Mouse (Mus musculus): Measurements from ENCODE around the gene Pelo. TPM values are rescaled to one million over a fixed set of nuclear protein-coding genes. Genes with fewer than 3 reads are reported as not detected.

The Pelo gene
- polyA plus RNA-seq, 1 experiment from 2014 or later = 6.7 TPM

- Histone ChIP-seq H3K4me2 (ENCODE audit: low read length) (peak overlapping the region; percentile 84), H3K9me3 (ENCODE audit: control insufficient read depth, low read length) (no peaks in the 10 kb centered on the region), H3K27me3 (replicated peaks; ENCODE audit: control insufficient read depth, insufficient read depth, low read length) (peaks cover 12% of the 10 kb centered on the region), H3K4me1 (ENCODE audit: control insufficient read depth, insufficient read depth, low read depth, low read length) (peaks cover 7% of the 10 kb centered on the region), H3K9ac (ENCODE audit: low read depth, low read length) (no peak overlapping the region), H3K27ac (ENCODE audit: low read depth, low read length) (no peak overlapping the region), H3K4me3 (ENCODE audit: low read length) (peak overlapping the region; percentile 56), H3K36me3 (ENCODE audit: control insufficient read depth, insufficient read depth, low read length) (no peaks in the 10 kb centered on the region)
- no peak for ATAC-seq
- WGBS = 34% methylated on average over 11 of the region's 11 CpGs
Observed at GRCm38 (mm10) chr13:115100381-115101177, 10.6 kb upstream of the Pelo start.

GRCm38 (mm10) chr13:115099381-115099780 is 9.4 kb upstream of the Pelo start:
- no peaks in the 10 kb centered on the region for H3K36me3 ChIP-seq (ENCODE audit: control insufficient read depth, insufficient read depth, low read length)
- no peak overlapping the region for H3K4me3 ChIP-seq (ENCODE audit: low read length)
- H3K27me3 ChIP-seq (replicated peaks; ENCODE audit: control insufficient read depth, insufficient read depth, low read length) = peaks cover 12% of the 10 kb centered on the region
- H3K4me2 ChIP-seq (ENCODE audit: low read length) = no peak overlapping the region
- peaks cover 7% of the 10 kb centered on the region for H3K4me1 ChIP-seq (ENCODE audit: control insufficient read depth, insufficient read depth, low read depth, low read length)
- no peak overlapping the region for H3K9ac ChIP-seq (ENCODE audit: low read depth, low read length)
- no peaks in the 10 kb centered on the region for H3K9me3 ChIP-seq (ENCODE audit: control insufficient read depth, low read length)
- no peak overlapping the region for H3K27ac ChIP-seq (ENCODE audit: low read depth, low read length)
- 89% methylated on average over 9 of the region's 9 CpGs for WGBS
- no peak for ATAC-seq

DNA sequence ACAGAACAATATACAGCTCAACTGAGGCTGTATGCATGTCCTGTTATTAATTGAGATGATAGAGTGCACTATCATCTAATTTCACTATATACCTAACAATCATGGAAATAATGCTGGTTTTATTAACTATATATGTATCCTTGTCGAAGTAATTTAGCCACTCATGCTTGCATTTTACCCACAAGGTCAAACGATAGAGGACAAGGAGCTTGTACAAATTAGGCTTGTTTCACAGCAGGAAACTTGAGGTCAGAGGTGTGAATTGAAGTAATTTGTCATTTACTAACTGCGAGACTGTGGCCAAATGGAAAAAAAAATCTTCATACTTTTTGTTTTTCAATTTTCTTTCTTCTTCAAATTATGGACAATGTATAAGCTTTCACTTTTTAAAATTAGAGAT is 8.2 kb upstream of the Pelo start:
- 81% methylated on average over 3 of the region's 3 CpGs for WGBS
- Histone ChIP-seq H3K4me3 (ENCODE audit: low read length) (no peak overlapping the region), H3K27ac (ENCODE audit: low read depth, low read length) (no peak overlapping the region), H3K27me3 (replicated peaks; ENCODE audit: control insufficient read depth, insufficient read depth, low read length) (peaks cover 10% of the 10 kb centered on the region), H3K9ac (ENCODE audit: low read depth, low read length) (no peak overlapping the region), H3K4me1 (ENCODE audit: control insufficient read depth, insufficient read depth, low read depth, low read length) (peaks cover 7% of the 10 kb centered on the region), H3K4me2 (ENCODE audit: low read length) (no peak overlapping the region), H3K9me3 (ENCODE audit: control insufficient read depth, low read length) (no peaks in the 10 kb centered on the region), H3K36me3 (ENCODE audit: control insufficient read depth, insufficient read depth, low read length) (no peaks in the 10 kb centered on the region)
- no peak for ATAC-seq

DNA sequence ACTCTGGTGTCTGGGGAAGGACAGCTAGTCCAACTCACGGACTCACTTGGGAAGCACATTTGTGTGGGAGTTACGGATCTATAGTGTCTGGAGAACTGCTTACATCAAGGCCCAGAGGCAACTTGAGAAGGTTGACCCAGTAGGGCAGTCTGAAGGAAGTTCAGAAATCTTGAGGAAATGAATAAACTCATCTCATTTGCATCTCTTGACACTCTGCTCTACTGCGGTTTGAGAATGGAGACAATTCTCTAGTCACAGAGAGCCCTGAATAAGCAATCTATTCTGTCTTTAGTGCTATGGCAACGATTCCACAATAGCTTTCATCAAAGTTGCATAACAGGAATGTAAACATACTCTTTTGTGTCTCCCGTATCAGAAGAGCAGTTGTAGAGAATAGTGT is 7.0 kb upstream of the Pelo start:
- 35% methylated on average over 5 of the region's 5 CpGs for WGBS
- Histone ChIP-seq H3K4me1 (ENCODE audit: control insufficient read depth, insufficient read depth, low read depth, low read length) (peaks cover 5% of the 10 kb centered on the region; the same call in 1 of the 2 replicates), H3K9ac (ENCODE audit: low read depth, low read length) (no peak overlapping the region), H3K4me3 (ENCODE audit: low read length) (no peak overlapping the region), H3K4me2 (ENCODE audit: low read length) (no peak overlapping the region), H3K27ac (ENCODE audit: low read depth, low read length) (no peak overlapping the region), H3K36me3 (ENCODE audit: control insufficient read depth, insufficient read depth, low read length) (no peaks in the 10 kb centered on the region), H3K27me3 (replicated peaks; ENCODE audit: control insufficient read depth, insufficient read depth, low read length) (peaks cover 10% of the 10 kb centered on the region), H3K9me3 (ENCODE audit: control insufficient read depth, low read length) (no peaks in the 10 kb centered on the region)
- ATAC-seq = no peak

- Histone ChIP-seq H3K9ac (ENCODE audit: low read depth, low read length) (no peak overlapping the region), H3K27ac (ENCODE audit: low read depth, low read length) (no peak overlapping the region), H3K4me3 (ENCODE audit: low read length) (no peak overlapping the region), H3K4me1 (ENCODE audit: control insufficient read depth, insufficient read depth, low read depth, low read length) (peaks cover 2% of the 10 kb centered on the region; the same call in 1 of the 2 replicates), H3K9me3 (ENCODE audit: control insufficient read depth, low read length) (no peaks in the 10 kb centered on the region), H3K4me2 (ENCODE audit: low read length) (no peak overlapping the region), H3K27me3 (replicated peaks; ENCODE audit: control insufficient read depth, insufficient read depth, low read length) (peaks cover 10% of the 10 kb centered on the region), H3K36me3 (ENCODE audit: control insufficient read depth, insufficient read depth, low read length) (no peaks in the 10 kb centered on the region)
- ATAC-seq = no peak
- WGBS = 56% methylated on average over 2 of the region's 2 CpGs
Observed at GRCm38 (mm10) chr13:115096216-115096615, 6.2 kb upstream of the Pelo start.

DNA sequence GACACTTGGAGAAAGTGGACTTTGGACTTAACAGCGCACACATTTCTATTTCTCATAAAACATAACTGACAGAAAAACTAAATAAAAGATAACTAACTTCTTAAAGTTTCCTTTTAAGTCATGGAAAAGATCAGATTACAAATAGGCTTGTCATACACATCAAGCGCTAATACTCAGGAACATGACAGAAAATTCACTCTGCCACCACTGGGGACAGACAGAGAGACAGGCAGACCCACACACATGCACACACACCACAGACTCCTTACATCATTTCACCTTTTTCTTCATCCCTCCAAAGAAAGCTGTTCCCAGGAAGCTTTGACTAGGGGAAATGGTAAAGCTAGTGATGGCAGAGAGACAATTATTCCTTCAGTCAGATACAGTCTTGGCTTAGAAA is 5.4 kb upstream of the Pelo start:
- Histone ChIP-seq H3K36me3 (ENCODE audit: control insufficient read depth, insufficient read depth, low read length) (no peaks in the 10 kb centered on the region), H3K27me3 (replicated peaks; ENCODE audit: control insufficient read depth, insufficient read depth, low read length) (peaks cover 9% of the 10 kb centered on the region), H3K4me2 (ENCODE audit: low read length) (no peak overlapping the region), H3K4me3 (ENCODE audit: low read length) (no peak overlapping the region), H3K9ac (ENCODE audit: low read depth, low read length) (no peak overlapping the region), H3K4me1 (ENCODE audit: control insufficient read depth, insufficient read depth, low read depth, low read length) (peaks cover 6% of the 10 kb centered on the region), H3K9me3 (ENCODE audit: control insufficient read depth, low read length) (no peaks in the 10 kb centered on the region), H3K27ac (ENCODE audit: low read depth, low read length) (no peak overlapping the region)
- WGBS = 99% methylated on average over 2 of the region's 2 CpGs
- no peak for ATAC-seq

DNA sequence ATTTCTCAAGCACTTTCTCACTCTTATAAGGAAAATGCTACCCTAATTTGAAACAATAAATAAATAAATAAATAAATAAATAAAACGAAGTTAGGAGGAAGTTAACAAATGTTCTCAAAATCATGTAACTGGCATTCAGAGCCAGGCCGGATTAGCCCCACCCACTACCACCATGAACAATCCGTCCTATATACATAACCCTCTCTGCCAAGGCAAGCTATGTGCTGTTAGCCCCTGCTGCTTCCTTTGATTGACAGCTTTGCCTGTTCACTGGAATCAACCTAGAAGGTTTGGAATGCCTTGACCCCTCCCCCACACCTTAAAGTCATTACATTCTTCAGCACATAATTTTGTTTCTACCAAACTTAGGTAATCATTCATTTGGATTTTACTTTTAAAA is 1.5 kb upstream of the Pelo start:
- H3K27ac ChIP-seq (ENCODE audit: low read depth, low read length) = no peak overlapping the region
- no peaks in the 10 kb centered on the region for H3K27me3 ChIP-seq (replicated peaks; ENCODE audit: control insufficient read depth, insufficient read depth, low read length)
- WGBS = 69% methylated on average over 3 of the region's 3 CpGs
- ATAC-seq = no peak
- H3K9me3 ChIP-seq (ENCODE audit: control insufficient read depth, low read length) = peaks cover 2% of the 10 kb centered on the region; the same call in 1 of the 2 replicates
- H3K36me3 ChIP-seq (ENCODE audit: control insufficient read depth, insufficient read depth, low read length) = peaks cover 14% of the 10 kb centered on the region
- H3K4me1 ChIP-seq (ENCODE audit: control insufficient read depth, insufficient read depth, low read depth, low read length) = peaks cover 19% of the 10 kb centered on the region
- no peak overlapping the region for H3K4me3 ChIP-seq (ENCODE audit: low read length)
- no peak overlapping the region for H3K9ac ChIP-seq (ENCODE audit: low read depth, low read length)
- H3K4me2 ChIP-seq (ENCODE audit: low read length) = no peak overlapping the region

- H3K9ac ChIP-seq (ENCODE audit: low read depth, low read length) = no peak overlapping the region; the same call in 1 of the 2 replicates
- H3K36me3 ChIP-seq (ENCODE audit: control insufficient read depth, insufficient read depth, low read length) = peaks cover 14% of the 10 kb centered on the region
- H3K4me3 ChIP-seq (ENCODE audit: low read length) = peak overlapping the region; percentile 72
- peaks cover 2% of the 10 kb centered on the region; the same call in 1 of the 2 replicates for H3K9me3 ChIP-seq (ENCODE audit: control insufficient read depth, low read length)
- no peak overlapping the region for H3K27ac ChIP-seq (ENCODE audit: low read depth, low read length)
- H3K4me2 ChIP-seq (ENCODE audit: low read length) = peak overlapping the region; percentile 98
- WGBS = 59% methylated on average over 9 of the region's 9 CpGs
- peaks cover 19% of the 10 kb centered on the region for H3K4me1 ChIP-seq (ENCODE audit: control insufficient read depth, insufficient read depth, low read depth, low read length)
- no peaks in the 10 kb centered on the region for H3K27me3 ChIP-seq (replicated peaks; ENCODE audit: control insufficient read depth, insufficient read depth, low read length)
- no peak for ATAC-seq
Observed at GRCm38 (mm10) chr13:115090977-115091445, 1.0 kb upstream of the Pelo start.

DNA sequence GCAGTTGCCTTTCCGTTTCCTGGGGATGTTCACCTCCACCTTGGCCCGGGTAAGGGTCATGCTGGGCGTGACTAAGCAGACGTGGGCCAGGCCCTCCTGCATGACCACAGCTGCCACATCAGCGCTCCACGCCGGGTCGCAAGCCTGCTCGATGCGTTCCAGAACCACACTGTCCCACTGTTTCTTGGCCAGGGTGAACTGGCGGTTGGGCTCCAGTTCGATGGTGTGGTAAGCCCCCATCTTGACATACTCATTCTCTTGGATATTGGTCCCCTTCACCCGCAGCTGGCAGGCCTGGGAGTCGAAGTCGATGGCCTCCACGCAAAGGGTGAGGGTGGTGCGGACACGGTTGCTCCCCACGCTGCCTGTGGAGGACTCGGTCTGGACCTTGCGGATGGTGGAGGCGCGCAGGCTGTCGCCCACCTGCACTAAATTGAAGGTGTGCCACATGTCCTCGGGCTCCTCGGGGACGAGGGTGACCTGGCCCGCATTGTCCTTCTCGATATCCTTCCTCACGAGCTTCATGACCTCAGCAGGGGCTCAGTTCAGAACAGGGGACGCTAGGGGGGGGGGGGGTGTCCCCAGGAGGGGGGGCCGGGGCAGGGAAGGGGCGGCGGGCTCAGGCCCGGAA is 476 bp downstream of the Pelo start:
- Histone ChIP-seq H3K27me3 (replicated peaks; ENCODE audit: control insufficient read depth, insufficient read depth, low read length) (no peaks in the 10 kb centered on the region), H3K9me3 (ENCODE audit: control insufficient read depth, low read length) (peaks cover 2% of the 10 kb centered on the region; the same call in 1 of the 2 replicates), H3K4me2 (ENCODE audit: low read length) (peak overlapping the region; percentile 98), H3K4me1 (ENCODE audit: control insufficient read depth, insufficient read depth, low read depth, low read length) (peaks cover 19% of the 10 kb centered on the region), H3K36me3 (ENCODE audit: control insufficient read depth, insufficient read depth, low read length) (peaks cover 14% of the 10 kb centered on the region), H3K27ac (ENCODE audit: low read depth, low read length) (peak overlapping the region; percentile 63; the same call in 1 of the 2 replicates), H3K9ac (ENCODE audit: low read depth, low read length) (peak overlapping the region; percentile 82), H3K4me3 (ENCODE audit: low read length) (peak overlapping the region; percentile 72)
- WGBS = 10% methylated on average over 33 of the region's 35 CpGs
- peak; percentile 72 for ATAC-seq

Data from hindbrain, embryonic 16.5 days (tissue).